Mouse (Mus musculus) cortical plate, adult 2 months (tissue): ENCODE data around the gene Cars.

Experiments used
- CTCF ChIP-seq: fragments of 200-500 bp; IDR thresholded peaks from 2 replicates; pipeline ENCODE4 v1.5.1; 2011; ENCODE audit warnings: mild to moderate bottlenecking, control low read depth, low read length; ENCODE audit not compliant: insufficient read depth; ENCODE audit errors: extremely low read depth
- POLR2A ChIP-seq: fragments of 200-500 bp; IDR thresholded peaks from 2 replicates; pipeline ENCODE4 v1.6.1; 2011; ENCODE audit warnings: mild to moderate bottlenecking, low read length, control low read depth; ENCODE audit not compliant: insufficient read depth; ENCODE audit errors: extremely low read depth

GRCm38 (mm10) chr7:143533284-143533683, 66.6 kb downstream of the Cars start:
- TF ChIP-seq CTCF (no peak), POLR2A (no peak)
